Mouse (Mus musculus) lung, postnatal 0 days (tissue): ENCODE data around the gene Cep152. TPM values are rescaled to one million over a fixed set of nuclear protein-coding genes. Genes with fewer than 3 reads are reported as not detected.

Source experiments
- ATAC-seq: fragments of 200-750 bp; cut with Nextera tagmentation; 2 replicates; pipeline ENCODE4 v1.8.0; 2017; ENCODE audit warnings: moderate library complexity
- DNase-seq: peaks from one replicate; pipeline ENCODE4 v3.0.0-alpha.2; 2016; ENCODE audit warnings: low spot score
- H3K27ac ChIP-seq: fragments of 300-500 bp; sonication (generic); 2 replicates; pipeline ENCODE4 v1.5.1; 2014; ENCODE audit warnings: antibody characterized with exemption, mild to moderate bottlenecking, low read length, mixed read lengths
- H3K27me3 ChIP-seq: fragments of 300-500 bp; sonication (generic); replicated peaks from 2 replicates; pipeline ENCODE4 v1.6.1; 2014; ENCODE audit warnings: low read length, mixed read lengths; ENCODE audit not compliant: insufficient read depth
- H3K36me3 ChIP-seq: fragments of 300-500 bp; sonication (generic); 2 replicates; pipeline ENCODE4 v1.6.1; 2014; ENCODE audit warnings: low read length, mixed read lengths; ENCODE audit not compliant: insufficient read depth
- H3K4me1 ChIP-seq: fragments of 300-500 bp; sonication (generic); 2 replicates; pipeline ENCODE4 v1.6.1; 2014; ENCODE audit warnings: antibody characterized with exemption, low read depth, low read length, mixed read lengths; ENCODE audit not compliant: insufficient read depth
- H3K4me2 ChIP-seq: fragments of 300-500 bp; sonication (generic); replicated peaks from 2 replicates; pipeline ENCODE4 v1.6.1; 2014; ENCODE audit warnings: low read depth, mild to moderate bottlenecking, low read length, moderate library complexity, mixed read lengths
- H3K4me3 ChIP-seq: fragments of 300-500 bp; sonication (generic); 2 replicates; pipeline ENCODE4 v1.5.1; 2014; ENCODE audit warnings: low read depth, low read length
- H3K9ac ChIP-seq: fragments of 300-500 bp; sonication (generic); replicated peaks from 2 replicates; pipeline ENCODE4 v1.6.1; 2014; ENCODE audit warnings: low read depth, mild to moderate bottlenecking
- H3K9me3 ChIP-seq: fragments of 300-500 bp; sonication (generic); 2 replicates; pipeline ENCODE4 v1.6.1; 2016; ENCODE audit warnings: low read length, mixed read lengths
- CTCF ChIP-seq: IDR thresholded peaks from 2 replicates; pipeline ENCODE4 v1.5.1; 2016; ENCODE audit warnings: antibody characterized with exemption, mild to moderate bottlenecking
- EP300 ChIP-seq: IDR thresholded peaks from 2 replicates; pipeline ENCODE4 v1.6.1; 2016; ENCODE audit warnings: antibody characterized with exemption, mild to moderate bottlenecking, control low read depth
- WGBS: fragments of 180-500 bp; shearing (Covaris S2); extraction: QIAGEN DNeasy Blood & Tissue Kit; methylation state at CpG from one replicate; pipeline ENCODE4 v1.1.7; 2014; 5-methylcytosine and 5-hydroxymethylcytosine counted together
- polyA plus RNA-seq: library from polyadenylated mRNA; unstranded; fragments of >200 nt; fragmentation: Nextera tagmentation; extraction: Ambion mirVana; gene quantifications from 2 replicates; pipeline ENCODE4 v1.2.1, GENCODE M21; 2015

Gene Cep152
- polyA plus RNA-seq, 1 experiment from 2014 or later = 1.3 TPM

- DNase-seq = peak; percentile 92
- Histone ChIP-seq H3K4me1 (no peaks in the 10 kb centered on the region), H3K36me3 (no peaks in the 10 kb centered on the region), H3K4me3 (peak overlapping the region; percentile 23; the same call in 1 of the 2 replicates), H3K27ac (no peak overlapping the region), H3K9me3 (no peaks in the 10 kb centered on the region), H3K27me3 (no peaks in the 10 kb centered on the region), H3K9ac (0 out of 2 replicates have a peak overlapping the region, but pooled peaks have one; percentile 32), H3K4me2 (peak overlapping the region; percentile 58)
- ATAC-seq = peak; percentile 67
- 12% methylated on average over 10 of the region's 10 CpGs for WGBS
- TF ChIP-seq EP300 = no peak
- peak; percentile 95 for TF ChIP-seq CTCF
Measured at GRCm38 (mm10) chr2:125659823-125660536, 35.1 kb upstream of the Cep152 start.

GRCm38 (mm10) chr2:125655391-125655790, 30.5 kb upstream of the Cep152 start:
- ATAC-seq = no peak
- no peaks in the 10 kb centered on the region for H3K36me3 ChIP-seq
- no peak overlapping the region for H3K4me2 ChIP-seq
- 90% methylated on average over 9 of the region's 9 CpGs for WGBS
- no peak for DNase-seq
- no peaks in the 10 kb centered on the region for H3K27me3 ChIP-seq
- H3K9ac ChIP-seq = no peak overlapping the region
- no peak overlapping the region for H3K27ac ChIP-seq
- H3K4me3 ChIP-seq = no peak overlapping the region
- TF ChIP-seq EP300 (no peak), CTCF (no peak)
- H3K9me3 ChIP-seq = no peaks in the 10 kb centered on the region
- no peaks in the 10 kb centered on the region for H3K4me1 ChIP-seq

DNA sequence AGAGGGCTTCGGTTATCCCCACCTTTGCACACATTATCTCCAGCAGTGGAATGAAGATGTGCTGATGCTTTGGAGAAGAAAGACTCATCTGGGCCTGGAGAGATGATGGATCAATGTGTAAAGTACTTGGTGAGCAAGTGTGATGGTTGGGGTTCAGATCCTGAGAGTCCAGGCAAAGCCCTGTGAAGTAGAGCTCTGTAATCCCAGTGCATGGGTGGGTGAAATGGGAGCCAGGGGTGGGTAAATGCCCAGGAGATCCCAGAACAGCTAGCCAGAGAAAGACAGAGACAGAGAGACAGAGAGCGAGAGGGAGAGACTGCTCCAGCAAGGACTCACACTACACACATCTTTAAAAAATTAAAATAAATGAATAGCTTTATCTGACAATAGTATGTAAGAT, 28.4 kb upstream of the Cep152 start:
- no peak for DNase-seq
- Histone ChIP-seq H3K36me3 (no peaks in the 10 kb centered on the region), H3K4me3 (no peak overlapping the region), H3K9me3 (no peaks in the 10 kb centered on the region), H3K27me3 (no peaks in the 10 kb centered on the region), H3K27ac (no peak overlapping the region), H3K9ac (no peak overlapping the region), H3K4me2 (no peak overlapping the region), H3K4me1 (no peaks in the 10 kb centered on the region)
- 89% methylated on average over 2 of the region's 2 CpGs for WGBS
- ATAC-seq = no peak
- TF ChIP-seq EP300 (no peak), CTCF (no peak)

- ATAC-seq (no peak), DNase-seq (no peak)
- TF ChIP-seq EP300 (no peak), CTCF (no peak)
- Histone ChIP-seq H3K27ac (no peak overlapping the region), H3K4me2 (0 out of 2 replicates have a peak overlapping the region, but pooled peaks have one; percentile 32), H3K36me3 (no peaks in the 10 kb centered on the region), H3K4me1 (no peaks in the 10 kb centered on the region), H3K27me3 (no peaks in the 10 kb centered on the region), H3K9me3 (no peaks in the 10 kb centered on the region), H3K9ac (no peak overlapping the region), H3K4me3 (no peak overlapping the region)
- 55% methylated on average over 8 of the region's 8 CpGs for WGBS
Measured at GRCm38 (mm10) chr2:125651563-125651962, 26.6 kb upstream of the Cep152 start.

- peak; percentile 28 for DNase-seq
Measured at GRCm38 (mm10) chr2:125650742-125651352, 25.9 kb upstream of the Cep152 start.

DNA sequence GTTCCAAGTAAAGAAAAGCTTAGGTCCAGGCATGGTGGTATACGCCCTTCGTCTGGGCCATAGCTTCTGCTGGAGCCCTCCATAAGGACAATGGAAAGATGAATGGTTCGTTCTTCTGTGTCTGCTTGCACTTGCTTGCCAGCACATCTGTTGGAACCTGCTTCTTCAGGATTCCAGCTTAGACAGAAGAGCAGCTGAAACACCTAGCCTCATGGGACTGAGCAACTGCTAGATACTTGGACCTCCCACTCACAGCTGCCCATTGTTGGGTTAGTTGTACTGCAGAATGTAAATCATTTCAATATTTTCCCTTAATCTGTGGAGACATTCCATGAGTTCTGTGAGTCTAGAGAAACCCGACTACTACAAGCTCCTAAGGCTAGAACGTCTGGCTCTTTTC, 25.1 kb upstream of the Cep152 start:
- H3K9ac ChIP-seq = no peak overlapping the region
- no peaks in the 10 kb centered on the region for H3K9me3 ChIP-seq
- ATAC-seq (no peak), DNase-seq (no peak)
- no peaks in the 10 kb centered on the region for H3K36me3 ChIP-seq
- no peaks in the 10 kb centered on the region for H3K27me3 ChIP-seq
- H3K4me2 ChIP-seq = no peak overlapping the region
- TF ChIP-seq CTCF (no peak), EP300 (no peak)
- no peak overlapping the region for H3K27ac ChIP-seq
- H3K4me3 ChIP-seq = no peak overlapping the region
- 83% methylated on average over 5 of the region's 5 CpGs for WGBS
- H3K4me1 ChIP-seq = no peaks in the 10 kb centered on the region

More at GRCm38 (mm10) chr2:125650742-125651352, 25.9 kb upstream of the Cep152 start:
- H3K4me2 ChIP-seq = no peak overlapping the region
- 71% methylated on average over 14 of the region's 14 CpGs for WGBS
- ATAC-seq = peak; percentile 74
- H3K9me3 ChIP-seq = no peaks in the 10 kb centered on the region
- no peaks in the 10 kb centered on the region for H3K4me1 ChIP-seq
- TF ChIP-seq EP300 = no peak
- TF ChIP-seq CTCF = no peak
- H3K36me3 ChIP-seq = no peaks in the 10 kb centered on the region
- H3K27ac ChIP-seq = 0 out of 2 replicates have a peak overlapping the region, but pooled peaks have one; percentile 26
- no peak overlapping the region for H3K4me3 ChIP-seq
- H3K9ac ChIP-seq = no peak overlapping the region
- no peaks in the 10 kb centered on the region for H3K27me3 ChIP-seq
